Mouse (Mus musculus): ENCODE data around the gene Olfr1291-ps1. TPM values are rescaled to one million over a fixed set of nuclear protein-coding genes. Genes with fewer than 3 reads are reported as not detected.

The Olfr1291-ps1 gene
- polyA plus RNA-seq, 1 experiment from 2014 or later = not detected

DNA sequence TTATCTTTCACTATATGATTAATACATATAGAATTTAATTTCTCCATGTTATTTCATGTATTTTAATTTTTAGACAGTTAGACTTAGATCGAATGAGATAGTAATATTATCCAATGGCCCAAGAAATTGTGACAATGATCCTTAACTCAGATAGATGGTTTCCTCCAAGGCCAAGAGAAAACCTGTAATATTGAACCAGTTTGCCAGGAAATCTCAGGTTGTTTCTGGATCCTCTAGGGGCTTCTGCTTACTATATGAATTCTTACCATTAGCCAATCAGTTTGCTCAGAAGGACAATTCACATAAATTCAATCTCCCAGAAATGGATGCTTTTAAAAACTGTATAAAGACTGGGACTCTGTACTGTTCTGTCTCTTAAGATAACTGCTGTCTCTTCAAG lies 27.9 kb downstream of the Olfr1291-ps1 start, which contains the start of gene Olfr1293-ps:
Gene Olfr1293-ps (plus strand): TSS at position 301 of the 400 bp plus-strand sequence.
- Histone ChIP-seq H3K4me2 (ENCODE audit: low read depth, low read length) (no peak within 1 kb of the TSS), H3K9ac (replicated peaks) (no peak within 1 kb of the TSS), H3K27ac (ENCODE audit: low read depth) (no peak within 1 kb of the TSS), H3K27me3 (ENCODE audit: insufficient read depth, low read length) (no peaks in the 10 kb centered on the region), H3K4me3 (ENCODE audit: low read depth, low read length) (no peak within 1 kb of the TSS), H3K4me1 (ENCODE audit: insufficient read depth) (no peaks in the 10 kb centered on the region), H3K36me3 (replicated peaks; ENCODE audit: insufficient read depth, low read length) (no peaks in the 10 kb centered on the region), H3K9me3 (ENCODE audit: low read length) (no peaks in the 10 kb centered on the region)
- no peak for ATAC-seq
- TF ChIP-seq EP300 (IDR thresholded peaks at IDR 0.05; ENCODE audit: low read depth) (no peak), CTCF (IDR thresholded peaks at IDR 0.05; ENCODE audit: low read depth) (no peak)
- WGBS (ENCODE audit: insufficient replicate concordance) = 67% methylated on average over 1 of the region's 1 CpGs
- no peak for DNase-seq

- Histone ChIP-seq H3K9me3 (ENCODE audit: low read length) (no peaks in the 10 kb centered on the region), H3K36me3 (replicated peaks; ENCODE audit: insufficient read depth, low read length) (no peaks in the 10 kb centered on the region), H3K27me3 (ENCODE audit: insufficient read depth, low read length) (no peaks in the 10 kb centered on the region), H3K27ac (ENCODE audit: low read depth) (no peak within 1 kb of the TSS), H3K9ac (replicated peaks) (no peak within 1 kb of the TSS), H3K4me2 (ENCODE audit: low read depth, low read length) (no peak within 1 kb of the TSS), H3K4me1 (ENCODE audit: insufficient read depth) (no peaks in the 10 kb centered on the region), H3K4me3 (ENCODE audit: low read depth, low read length) (no peak within 1 kb of the TSS)
- TF ChIP-seq EP300 (IDR thresholded peaks at IDR 0.05; ENCODE audit: low read depth) = no peak
- TF ChIP-seq CTCF (IDR thresholded peaks at IDR 0.05; ENCODE audit: low read depth) = no peak
- WGBS (ENCODE audit: insufficient replicate concordance) = 36% methylated on average over 1 of the region's 1 CpGs
- DNase-seq (no peak), ATAC-seq (no peak)
Measured at GRCm38 (mm10) chr2:111540191-111540590, 43.2 kb downstream of the Olfr1291-ps1 start, which contains the start of gene Olfr1294. TSS of gene Olfr1294 (minus strand) at chr2:111540291.

Other genes with a start within 250 kb of the Olfr1291-ps1 start
- gene Olfr1276, start 242.7 kb upstream of the Olfr1291-ps1 start, polyA plus RNA-seq (2015; fragmentation: Nextera tagmentation; extraction: Ambion mirVana) = not detected in 2 replicates
- gene Olfr1277, start 223.1 kb upstream of the Olfr1291-ps1 start, polyA plus RNA-seq (2015; fragmentation: Nextera tagmentation; extraction: Ambion mirVana) = not detected in 2 replicates
- gene Olfr1278, start 207.0 kb upstream of the Olfr1291-ps1 start, polyA plus RNA-seq (2015; fragmentation: Nextera tagmentation; extraction: Ambion mirVana) = not detected in 2 replicates
- gene Olfr1279, start 196.5 kb upstream of the Olfr1291-ps1 start, polyA plus RNA-seq (2015; fragmentation: Nextera tagmentation; extraction: Ambion mirVana) = not detected in 2 replicates
- not detected in 2 replicates for gene Olfr1280, start 183.2 kb upstream of the Olfr1291-ps1 start, polyA plus RNA-seq (2015; fragmentation: Nextera tagmentation; extraction: Ambion mirVana)
- not detected in 2 replicates for gene Olfr1281, start 170.7 kb upstream of the Olfr1291-ps1 start, polyA plus RNA-seq (2015; fragmentation: Nextera tagmentation; extraction: Ambion mirVana)
- gene Olfr1282, start 161.1 kb upstream of the Olfr1291-ps1 start, polyA plus RNA-seq (2015; fragmentation: Nextera tagmentation; extraction: Ambion mirVana) = not detected in 2 replicates
- not detected in 2 replicates for gene Olfr1283, start 130.4 kb upstream of the Olfr1291-ps1 start, polyA plus RNA-seq (2015; fragmentation: Nextera tagmentation; extraction: Ambion mirVana)
- gene Olfr1284, start 121.7 kb upstream of the Olfr1291-ps1 start, polyA plus RNA-seq (2015; fragmentation: Nextera tagmentation; extraction: Ambion mirVana) = not detected in 2 replicates
- gene Olfr1286, start 74.1 kb upstream of the Olfr1291-ps1 start, polyA plus RNA-seq (2015; fragmentation: Nextera tagmentation; extraction: Ambion mirVana) = not detected in 2 replicates
- not detected in 2 replicates for gene Olfr1287, start 48.0 kb upstream of the Olfr1291-ps1 start, polyA plus RNA-seq (2015; fragmentation: Nextera tagmentation; extraction: Ambion mirVana)
- gene Olfr1288, start 23.1 kb upstream of the Olfr1291-ps1 start, polyA plus RNA-seq (2015; fragmentation: Nextera tagmentation; extraction: Ambion mirVana) = not detected in 2 replicates
- not detected in 2 replicates for gene Olfr1289, start 16.4 kb upstream of the Olfr1291-ps1 start, polyA plus RNA-seq (2015; fragmentation: Nextera tagmentation; extraction: Ambion mirVana)
- not detected in 2 replicates for gene Olfr1290, start 3.4 kb upstream of the Olfr1291-ps1 start, polyA plus RNA-seq (2015; fragmentation: Nextera tagmentation; extraction: Ambion mirVana)
- gene Olfr1293-ps, start 28.0 kb downstream of the Olfr1291-ps1 start, polyA plus RNA-seq (2015; fragmentation: Nextera tagmentation; extraction: Ambion mirVana) = not detected in 2 replicates
- gene Olfr1294, start 43.1 kb downstream of the Olfr1291-ps1 start, polyA plus RNA-seq (2015; fragmentation: Nextera tagmentation; extraction: Ambion mirVana) = not detected in 2 replicates
- gene Olfr1295, start 72.5 kb downstream of the Olfr1291-ps1 start, polyA plus RNA-seq (2015; fragmentation: Nextera tagmentation; extraction: Ambion mirVana) = not detected in 2 replicates
- not detected in 2 replicates for gene Olfr1297, start 129.3 kb downstream of the Olfr1291-ps1 start, polyA plus RNA-seq (2015; fragmentation: Nextera tagmentation; extraction: Ambion mirVana)
- gene Olfr1298, start 152.0 kb downstream of the Olfr1291-ps1 start, polyA plus RNA-seq (2015; fragmentation: Nextera tagmentation; extraction: Ambion mirVana) = not detected in 2 replicates
- gene Olfr1299, start 164.2 kb downstream of the Olfr1291-ps1 start, polyA plus RNA-seq (2015; fragmentation: Nextera tagmentation; extraction: Ambion mirVana) = not detected in 2 replicates